Mouse (Mus musculus) retina, embryonic 14.5 days (tissue): ENCODE results near the gene Fam187a.

ENCODE experiments used
- DNase-seq: peaks from one replicate; pipeline ENCODE4 v3.0.0-alpha.2; 2015; ENCODE audit warnings: low spot score

Gene Fam187a

DNA sequence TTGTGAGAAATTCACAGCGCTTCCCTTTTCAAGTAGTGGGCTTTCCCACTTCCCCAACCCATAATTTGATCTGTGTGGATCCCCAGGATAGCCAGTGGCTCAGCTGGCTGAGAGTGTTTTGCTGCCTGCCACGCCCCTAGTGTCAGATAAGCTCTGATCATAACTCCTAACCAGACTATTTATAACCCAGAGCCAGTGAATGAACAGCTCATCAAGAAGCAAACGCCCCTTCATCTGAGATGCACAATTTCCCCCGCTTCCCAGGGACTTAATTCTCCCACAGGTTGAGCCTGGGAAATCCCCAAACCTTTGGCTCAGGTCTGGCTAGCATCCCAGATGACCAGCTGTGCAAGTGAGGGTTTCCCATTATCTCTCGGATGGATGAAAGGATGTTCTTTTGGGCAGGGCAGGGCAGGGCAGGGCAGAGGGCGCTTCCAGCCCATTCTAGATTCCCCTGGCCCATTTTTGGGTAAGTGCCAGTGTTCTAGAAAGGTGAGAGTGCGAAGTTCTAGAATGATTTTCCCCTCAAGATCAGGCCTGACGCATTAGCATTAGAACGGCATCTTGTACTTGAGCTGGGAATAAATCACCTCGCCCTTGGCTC is at the start of gene Fam187a:
TSS of gene Fam187a (plus strand) at position 554 of the 604 bp plus-strand sequence.
- no peak for DNase-seq

GRCm38 (mm10) chr11:102835549-102835948 is 49.4 kb upstream of the Fam187a start, which contains the start of gene Higd1b:
Gene Higd1b, plus strand, starts transcription at chr11:102835849.
- DNase-seq, result no peak

DNA sequence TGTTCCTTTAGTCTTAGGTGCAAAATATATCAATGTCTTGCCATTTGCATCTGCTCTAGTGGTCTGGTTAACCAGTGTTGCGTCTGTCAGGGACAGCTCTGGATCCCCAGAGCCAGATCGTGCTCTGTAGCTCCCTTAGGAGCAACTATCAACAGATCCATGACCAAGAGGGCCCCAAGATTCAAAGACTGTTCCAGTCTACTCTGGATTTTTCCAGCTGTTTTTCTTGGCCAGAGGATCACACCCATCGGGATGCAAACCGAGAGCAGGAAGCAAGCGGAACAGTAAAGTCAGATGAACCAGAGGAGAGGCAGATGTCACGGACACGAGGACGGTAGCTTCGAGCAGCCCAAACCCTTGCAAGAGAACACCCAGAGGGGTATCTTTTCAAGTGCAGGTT is 48.8 kb upstream of the Fam187a start:
- DNase-seq, result no peak

DNA sequence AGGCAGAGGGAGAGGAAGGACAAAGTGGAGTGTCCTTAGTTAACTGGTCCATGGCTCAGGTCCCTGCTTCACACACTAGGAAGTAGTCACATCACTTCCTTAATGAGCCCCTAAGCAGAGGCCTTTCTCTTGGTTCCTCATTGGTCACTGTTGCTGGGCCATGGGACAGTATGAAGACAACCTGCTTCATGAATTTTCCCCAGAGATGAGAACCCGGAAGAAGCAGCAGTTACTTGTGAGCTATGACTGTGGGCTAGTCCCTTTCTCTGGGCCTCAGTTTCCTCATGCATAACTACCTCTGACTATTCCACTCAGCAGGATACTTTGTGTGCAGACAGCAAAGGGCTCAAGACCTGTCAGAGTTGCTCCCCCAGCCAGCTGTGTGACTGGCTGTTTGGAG is 47.6 kb upstream of the Fam187a start:
- no peak for DNase-seq

DNA sequence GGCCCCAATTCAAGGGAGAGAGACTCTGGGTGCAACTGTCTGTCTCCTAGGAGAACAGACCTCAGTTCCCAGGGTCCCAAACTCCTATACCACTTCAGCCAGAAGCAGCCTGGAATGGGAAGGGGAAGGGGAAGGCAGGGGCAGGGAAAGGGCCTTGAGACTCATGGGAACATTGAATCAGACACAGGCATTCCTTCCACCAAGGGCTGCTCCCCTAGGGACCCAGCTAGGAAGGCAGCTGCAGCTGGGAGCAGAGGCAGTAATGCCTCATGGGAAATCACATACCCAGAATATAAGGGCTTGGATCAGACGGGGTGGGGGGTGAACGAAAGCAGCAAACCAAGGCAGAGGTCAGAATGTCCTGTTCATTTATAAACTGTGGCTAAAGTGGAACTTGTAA is 46.8 kb upstream of the Fam187a start:
- DNase-seq, result no peak

- no peak for DNase-seq
These were observed 46.3 kb upstream of the Fam187a start for GRCm38 (mm10) chr11:102838616-102839150.

- DNase-seq, result no peak
These were observed 39.0 kb upstream of the Fam187a start for GRCm38 (mm10) chr11:102845926-102846325.

DNA sequence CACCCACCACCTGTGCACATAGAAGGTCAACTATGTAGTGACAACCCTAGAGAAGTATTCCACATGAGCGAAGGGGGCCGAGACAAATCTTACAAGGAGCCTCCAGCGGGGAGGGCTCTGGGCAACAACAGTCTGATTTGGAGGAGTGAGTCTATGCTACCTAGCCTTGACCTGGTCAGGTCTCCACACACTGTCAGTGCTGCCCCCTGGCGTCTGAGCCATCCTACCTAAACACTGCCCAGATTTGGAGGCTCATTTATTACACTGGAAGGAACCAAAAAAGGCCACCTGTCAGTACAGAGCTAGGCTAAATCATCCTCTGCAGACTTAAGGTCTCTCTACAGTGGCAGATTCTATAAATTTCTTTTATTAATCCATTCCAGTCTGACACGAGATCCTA is 33.1 kb upstream of the Fam187a start:
- peak; percentile 81 for DNase-seq

DNA sequence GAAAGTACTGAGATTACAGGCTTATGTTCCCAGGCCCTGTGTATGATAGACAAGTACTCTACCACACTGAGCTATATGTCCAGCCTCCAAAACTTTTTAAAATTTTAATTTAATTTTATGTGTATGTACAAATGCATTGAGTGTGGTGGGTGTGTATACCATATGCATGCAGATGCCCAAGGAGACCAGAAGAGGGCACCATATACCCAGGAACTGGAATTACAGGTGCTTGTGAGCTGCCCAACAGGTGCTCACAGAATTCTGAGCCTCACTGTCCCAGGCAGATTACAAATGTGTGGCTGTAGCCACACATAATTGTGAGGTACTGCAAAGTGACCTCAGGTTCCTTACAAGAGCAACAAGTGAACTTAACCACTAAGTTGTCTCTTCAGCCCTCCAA is 31.2 kb upstream of the Fam187a start:
- peak; percentile 21 for DNase-seq

DNA sequence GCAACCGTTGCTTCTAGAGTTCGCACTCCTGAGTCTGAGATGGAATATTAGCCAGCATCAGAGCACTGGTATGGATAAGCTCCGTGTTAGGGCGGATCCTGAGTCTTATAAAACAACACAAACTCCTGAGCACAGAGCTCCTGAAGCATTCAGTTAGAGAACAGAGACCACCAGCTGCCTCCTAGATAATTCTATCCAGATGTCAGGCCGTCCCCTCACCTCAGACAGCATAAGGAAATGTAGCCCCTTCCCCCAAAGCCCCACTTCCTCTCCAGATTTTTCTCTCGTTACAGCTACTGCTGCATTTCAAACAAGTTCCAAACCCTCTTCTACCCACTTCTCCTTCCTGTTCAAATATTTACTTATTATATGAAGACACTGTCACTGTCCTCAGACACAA is 29.0 kb upstream of the Fam187a start:
- no peak for DNase-seq

GRCm38 (mm10) chr11:102858951-102859350 is 26.0 kb upstream of the Fam187a start:
- DNase-seq, result no peak

GRCm38 (mm10) chr11:102859933-102860332 is 25.0 kb upstream of the Fam187a start:
- DNase-seq, result no peak

GRCm38 (mm10) chr11:102864272-102864671 is 20.7 kb upstream of the Fam187a start:
- DNase-seq, result peak; percentile 90

DNA sequence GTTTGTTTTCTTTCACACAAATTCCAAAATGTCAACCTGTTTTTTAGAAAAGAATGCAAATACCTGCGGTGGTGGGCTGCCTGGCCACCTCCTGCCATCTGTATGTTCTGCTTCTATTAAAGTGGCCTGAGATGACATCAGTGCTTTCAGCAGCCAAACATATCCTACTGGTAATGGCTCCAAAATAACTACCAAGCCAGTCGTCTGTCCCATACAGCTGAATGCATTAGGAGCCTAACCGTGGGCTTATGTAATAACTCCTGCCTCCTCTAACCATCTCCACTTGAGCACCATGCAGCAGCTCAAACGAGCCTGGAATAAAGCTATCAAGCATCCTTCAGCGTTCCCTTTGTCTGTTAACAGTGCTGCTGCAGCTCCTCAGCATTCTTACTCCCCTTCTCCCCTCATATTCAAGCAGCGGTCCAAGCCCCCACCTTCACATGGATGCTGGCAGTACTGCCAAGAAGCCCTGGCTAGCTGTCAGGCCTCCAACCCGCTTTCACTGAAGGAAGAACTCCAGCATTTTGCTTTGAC is 10.1 kb upstream of the Fam187a start:
- no peak for DNase-seq

DNA sequence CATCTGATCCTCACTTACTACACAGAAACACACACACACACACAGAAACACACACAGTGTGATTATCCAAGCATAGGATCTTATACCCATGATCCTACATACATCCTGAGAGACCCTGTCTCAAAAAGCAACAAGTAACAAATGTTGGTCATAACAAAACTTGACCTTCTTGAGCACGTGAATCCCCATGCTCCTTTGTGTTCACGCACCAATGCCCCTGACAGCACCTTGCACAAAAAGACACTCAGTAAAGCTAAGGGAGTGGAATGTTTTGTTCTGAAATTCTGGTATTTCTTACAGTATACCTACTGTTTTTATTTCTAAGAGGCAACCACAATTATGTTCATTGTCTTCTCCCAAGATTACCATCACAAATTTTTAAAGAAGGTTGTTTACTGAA is 5.4 kb upstream of the Fam187a start:
- DNase-seq, result no peak

- DNase-seq, result peak; percentile 96
These were observed 4.2 kb upstream of the Fam187a start, which contains the start of the genes Eftud2 and Ccdc103 for GRCm38 (mm10) chr11:102880585-102881313. Gene Eftud2, minus strand, starts transcription at chr11:102880985. Gene Ccdc103, plus strand, starts transcription at chr11:102881204.

DNA sequence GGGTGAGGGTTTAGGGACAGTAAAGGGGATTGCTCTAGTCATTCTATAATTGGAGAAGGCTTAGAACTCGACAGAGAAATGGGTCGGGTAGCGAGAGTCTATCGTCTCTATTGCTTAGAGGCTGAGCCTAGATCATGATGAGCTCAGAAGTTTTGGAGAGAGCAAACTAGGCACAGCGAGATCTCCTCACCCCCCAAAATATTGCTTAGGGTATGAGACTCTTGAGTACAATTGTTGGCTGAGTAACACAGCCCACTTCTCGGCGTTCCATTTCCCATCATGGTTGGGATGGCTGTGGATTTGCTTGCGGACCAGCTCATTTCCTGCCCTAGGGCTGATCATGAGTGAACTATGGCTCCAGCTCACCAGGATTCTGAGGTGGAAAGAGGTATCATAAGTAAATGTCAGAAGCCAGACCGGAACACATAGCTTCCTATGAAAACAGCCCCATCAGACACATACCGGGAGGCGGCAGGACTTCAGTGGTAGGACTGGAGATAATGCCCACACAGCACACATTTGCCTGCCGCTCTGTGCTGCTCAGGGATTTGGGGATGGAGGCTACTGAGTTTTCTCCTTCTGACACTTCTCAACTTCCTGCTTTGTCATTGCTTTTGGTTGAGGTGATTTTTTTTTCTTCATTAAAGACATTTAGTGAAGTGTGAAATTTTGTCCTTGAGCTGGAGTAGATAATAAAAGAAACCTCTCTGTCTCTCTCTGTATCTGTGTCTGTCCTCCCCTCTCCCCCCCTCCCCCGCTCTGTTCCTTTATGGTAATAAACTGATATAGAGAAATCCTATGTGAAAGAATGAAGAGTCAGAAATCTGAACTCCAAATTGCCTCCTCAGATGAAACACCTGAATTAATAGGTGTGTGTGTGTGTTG is 3.4 kb upstream of the Fam187a start:
- no peak for DNase-seq

DNA sequence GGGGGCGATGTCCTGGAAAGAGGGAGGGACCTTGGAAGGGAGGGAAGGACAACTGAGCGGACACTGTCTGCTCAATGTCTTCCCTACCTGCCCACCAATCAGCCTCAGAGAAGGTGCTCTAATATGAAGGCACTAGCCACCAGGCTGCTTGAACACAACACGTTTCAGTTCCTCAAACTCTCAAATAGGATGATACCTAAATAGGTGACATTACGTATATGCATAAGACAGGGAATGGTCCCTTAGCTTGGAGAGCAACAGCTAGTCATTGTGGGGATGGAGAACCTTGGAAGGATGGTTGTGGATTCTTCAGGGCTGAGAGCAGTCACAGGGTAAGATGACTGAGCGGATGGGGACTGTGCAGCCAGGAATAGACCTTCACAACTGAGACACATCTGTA is 2.5 kb downstream of the Fam187a start:
- no peak for DNase-seq

GRCm38 (mm10) chr11:102888135-102888534 is 3.2 kb downstream of the Fam187a start:
- DNase-seq, result no peak

- no peak for DNase-seq
These were observed 5.1 kb downstream of the Fam187a start for GRCm38 (mm10) chr11:102890096-102890495.

DNA sequence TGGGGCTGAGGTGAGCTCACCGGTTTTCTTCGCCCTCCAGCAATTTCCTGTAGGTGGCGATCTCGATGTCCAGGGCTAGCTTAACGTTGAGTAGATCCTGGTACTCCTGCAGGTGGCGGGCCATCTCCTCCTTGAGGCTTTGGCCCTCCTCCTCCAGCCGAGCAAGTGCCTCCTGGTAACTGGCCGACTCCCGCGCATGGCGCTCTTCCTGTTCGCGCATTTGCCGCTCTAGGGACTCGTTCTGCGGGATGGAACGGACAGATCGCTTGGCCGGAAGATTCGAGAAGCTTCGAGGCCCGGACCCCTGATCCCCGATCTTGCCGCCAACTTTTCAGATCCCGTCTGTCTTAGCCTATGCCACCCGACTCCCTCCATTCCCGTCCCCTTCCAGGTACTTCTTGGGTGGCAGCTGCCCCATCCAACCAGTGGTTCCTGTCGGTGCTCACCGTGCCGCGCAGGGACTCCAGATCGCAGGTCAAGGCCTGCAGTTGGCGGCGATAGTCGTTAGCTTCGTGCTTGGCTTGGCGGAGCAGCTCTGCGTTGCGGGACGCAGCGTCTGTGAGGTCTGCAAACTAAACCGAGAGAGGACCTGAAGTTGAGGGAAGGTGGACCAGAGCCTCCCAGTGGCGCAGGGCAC is 8.2 kb downstream of the Fam187a start:
- DNase-seq, result peak; percentile 80

- no peak for DNase-seq
These were observed 9.7 kb downstream of the Fam187a start for GRCm38 (mm10) chr11:102894716-102895115.
